Mouse (Mus musculus): ENCODE data around the gene Slc4a1. TPM values are rescaled to one million over a fixed set of nuclear protein-coding genes. Genes with fewer than 3 reads are reported as not detected.

The Slc4a1 gene
- total and polyA plus RNA-seq, 3 experiments = 0.42 to 10.3 (median 4.4) TPM

- 0 out of 2 replicates have a peak, but pooled peaks have one; percentile 1 for TF ChIP-seq EP300 (IDR thresholded peaks at IDR 0.05; ENCODE audit: insufficient read depth, low read depth, low read length)
- TF ChIP-seq POLR2A (IDR thresholded peaks at IDR 0.05; ENCODE audit: insufficient read depth, low read depth, low read length) = no peak
- TF ChIP-seq CTCF (IDR thresholded peaks at IDR 0.05) = no peak
- H3K9ac ChIP-seq (ENCODE audit: low read depth, low read length) = peak overlapping the region; percentile 100
- 1% methylated on average over 82 of the region's 84 CpGs for WGBS
- DNase-seq = peak; percentile 79 to 83
- no peaks in the 10 kb centered on the region for H3K79me2 ChIP-seq (replicated peaks; ENCODE audit: control insufficient read depth, insufficient read depth, low read length)
- intact Hi-C loops (cut with DNase I) = no loop called here
- peaks cover 3% of the 10 kb centered on the region; the same call in 1 of the 2 replicates for H3K4me1 ChIP-seq (ENCODE audit: control insufficient read depth, insufficient read depth, low read length)
- H3K27ac ChIP-seq = peak overlapping the region; percentile 98
- no peaks in the 10 kb centered on the region for H3K27me3 ChIP-seq (ENCODE audit: control insufficient read depth, insufficient read depth, low read length)
- H3K36me3 ChIP-seq (ENCODE audit: control insufficient read depth, insufficient read depth, low read length) = no peaks in the 10 kb centered on the region; the same call in 1 of the 2 replicates
- peak overlapping the region; percentile 99 for H3K4me3 ChIP-seq
Observed at GRCm38 (mm10) chr11:102318576-102319409, 47.2 kb downstream of the Slc4a1 start.

GRCm38 (mm10) chr11:102317901-102318575, 48.0 kb downstream of the Slc4a1 start:
- DNase-seq = peak; percentile 87 to 90
- intact Hi-C loops (cut with DNase I) = loop anchor here (2.0 kb wide), 1 partner anchor 21 kb away; the partner anchor contains the start of gene Atxn7l3
- WGBS = under 1% methylated on average over 39 of the region's 77 CpGs
- Histone ChIP-seq H3K4me3 (peak overlapping the region; percentile 99), H3K27me3 (ENCODE audit: control insufficient read depth, insufficient read depth, low read length) (no peaks in the 10 kb centered on the region), H3K79me2 (replicated peaks; ENCODE audit: control insufficient read depth, insufficient read depth, low read length) (no peaks in the 10 kb centered on the region), H3K36me3 (ENCODE audit: control insufficient read depth, insufficient read depth, low read length) (no peaks in the 10 kb centered on the region; the same call in 1 of the 2 replicates), H3K27ac (peak overlapping the region; percentile 98), H3K4me1 (ENCODE audit: control insufficient read depth, insufficient read depth, low read length) (peaks cover 3% of the 10 kb centered on the region; the same call in 1 of the 2 replicates), H3K9ac (ENCODE audit: low read depth, low read length) (peak overlapping the region; percentile 100)
- 0 out of 2 replicates have a peak, but pooled peaks have one; percentile 4 for TF ChIP-seq EP300 (IDR thresholded peaks at IDR 0.05; ENCODE audit: insufficient read depth, low read depth, low read length)
- TF ChIP-seq CTCF (IDR thresholded peaks at IDR 0.05) = no peak
- TF ChIP-seq POLR2A (IDR thresholded peaks at IDR 0.05; ENCODE audit: insufficient read depth, low read depth, low read length) = no peak

- TF ChIP-seq CTCF (IDR thresholded peaks at IDR 0.05) (peak; percentile 57), EP300 (IDR thresholded peaks at IDR 0.05; ENCODE audit: insufficient read depth, low read depth, low read length) (no peak), POLR2A (IDR thresholded peaks at IDR 0.05; ENCODE audit: insufficient read depth, low read depth, low read length) (no peak)
- under 1% methylated on average over 87 of the region's 87 CpGs for WGBS
- Histone ChIP-seq H3K27ac (peak overlapping the region; percentile 98), H3K36me3 (ENCODE audit: control insufficient read depth, insufficient read depth, low read length) (no peaks in the 10 kb centered on the region; the same call in 1 of the 2 replicates), H3K79me2 (replicated peaks; ENCODE audit: control insufficient read depth, insufficient read depth, low read length) (no peaks in the 10 kb centered on the region), H3K27me3 (ENCODE audit: control insufficient read depth, insufficient read depth, low read length) (no peaks in the 10 kb centered on the region), H3K4me1 (ENCODE audit: control insufficient read depth, insufficient read depth, low read length) (peaks cover 3% of the 10 kb centered on the region; the same call in 1 of the 2 replicates), H3K4me3 (peak overlapping the region; percentile 99), H3K9ac (ENCODE audit: low read depth, low read length) (peak overlapping the region; percentile 95)
- peak in 1 of 2 experiments; percentile 83 for DNase-seq
- intact Hi-C loops (cut with DNase I) = loop anchor here (2.0 kb wide), 1 partner anchor 21 kb away; the partner anchor contains the start of gene Atxn7l3
Observed at GRCm38 (mm10) chr11:102317298-102317900, 48.6 kb downstream of the Slc4a1 start.

GRCm38 (mm10) chr11:102316572-102317297, 49.3 kb downstream of the Slc4a1 start:
- Histone ChIP-seq H3K27ac (peak overlapping the region; percentile 98), H3K9ac (ENCODE audit: low read depth, low read length) (peak overlapping the region; percentile 95), H3K4me3 (peak overlapping the region; percentile 99), H3K4me1 (ENCODE audit: control insufficient read depth, insufficient read depth, low read length) (peaks cover 3% of the 10 kb centered on the region; the same call in 1 of the 2 replicates), H3K36me3 (ENCODE audit: control insufficient read depth, insufficient read depth, low read length) (no peaks in the 10 kb centered on the region; the same call in 1 of the 2 replicates), H3K27me3 (ENCODE audit: control insufficient read depth, insufficient read depth, low read length) (no peaks in the 10 kb centered on the region), H3K79me2 (replicated peaks; ENCODE audit: control insufficient read depth, insufficient read depth, low read length) (no peaks in the 10 kb centered on the region)
- TF ChIP-seq CTCF (IDR thresholded peaks at IDR 0.05) (peak; percentile 40; the same call in 1 of the 2 replicates), POLR2A (IDR thresholded peaks at IDR 0.05; ENCODE audit: insufficient read depth, low read depth, low read length) (0 out of 2 replicates have a peak, but pooled peaks have one; percentile 49), EP300 (IDR thresholded peaks at IDR 0.05; ENCODE audit: insufficient read depth, low read depth, low read length) (0 out of 2 replicates have a peak, but pooled peaks have one; percentile 34)
- under 1% methylated on average over 72 of the region's 80 CpGs for WGBS
- peak; percentile 96 for DNase-seq
- intact Hi-C loops (cut with DNase I) = loop anchor here (1.0 to 2.0 kb wide), 2 partner anchors 20 to 91 kb away; partner anchors contain the start of genes Atxn7l3 and Slc25a39

Data from heart, adult 2 months (tissue).